Mouse (Mus musculus) granulocyte monocyte progenitor cell, adult 5-6 weeks (primary cell): ENCODE results near the gene Rbm26. TPM values are rescaled to one million over a fixed set of nuclear protein-coding genes. Genes with fewer than 3 reads are reported as not detected.
A peak's percentile ranks its signal among the peaks of the same experiment; 100 is the strongest.

Source experiments
- ATAC-seq: replicated peaks from 2 replicates; pipeline ENCODE4 v1.8.0; 2016; ENCODE audit warnings: mild to moderate bottlenecking, moderate TSS enrichment, inconsistent platforms; ENCODE audit not compliant: poor library complexity, severe bottlenecking
- total RNA-seq, 2 experiments: library from RNA; stranded (forward) in 1 of 2; stranded (reverse) in 1 of 2; fragments of 200-712, 200-1000 nt in 1 of 2; fragments of >200 nt in 1 of 2; fragmentation: Nextera tagmentation in 1 of 2; gene quantifications; 2 replicates each; pipeline ENCODE4 v1.2.3; 2014 to 2017

Rbm26 gene
- total RNA-seq (2014; fragmentation: Nextera tagmentation) (76.4 and 90.8 TPM in 2 replicates), total RNA-seq (2017) (65.4 and 70.1 TPM in 2 replicates)

DNA sequence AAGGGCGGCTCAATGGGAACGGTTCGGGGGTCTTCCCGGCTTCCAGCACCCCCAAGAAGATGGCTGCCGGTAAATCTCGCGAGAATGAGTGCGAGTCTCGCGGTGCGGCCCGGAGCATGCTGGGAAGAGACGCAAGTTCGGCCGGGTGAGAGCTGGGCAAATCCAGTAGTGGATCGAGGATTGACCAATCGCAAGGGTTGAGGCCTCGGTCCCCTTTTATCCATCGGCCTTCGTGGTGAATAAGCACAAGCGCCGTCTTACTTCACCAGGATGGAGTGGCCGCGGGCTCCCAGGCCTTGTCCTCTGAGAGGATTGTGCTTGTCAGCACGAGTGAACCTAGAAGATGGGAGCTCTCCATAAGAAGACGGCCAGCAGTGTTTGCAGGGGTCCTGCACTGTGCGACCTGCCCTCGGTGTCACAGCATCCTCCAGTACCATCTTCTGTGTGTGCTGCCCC, at the start of gene Rbm26:
Rbm26 (minus strand) TSS at position 90 of the 456 bp plus-strand sequence.
- ATAC-seq: peak; percentile 91

DNA sequence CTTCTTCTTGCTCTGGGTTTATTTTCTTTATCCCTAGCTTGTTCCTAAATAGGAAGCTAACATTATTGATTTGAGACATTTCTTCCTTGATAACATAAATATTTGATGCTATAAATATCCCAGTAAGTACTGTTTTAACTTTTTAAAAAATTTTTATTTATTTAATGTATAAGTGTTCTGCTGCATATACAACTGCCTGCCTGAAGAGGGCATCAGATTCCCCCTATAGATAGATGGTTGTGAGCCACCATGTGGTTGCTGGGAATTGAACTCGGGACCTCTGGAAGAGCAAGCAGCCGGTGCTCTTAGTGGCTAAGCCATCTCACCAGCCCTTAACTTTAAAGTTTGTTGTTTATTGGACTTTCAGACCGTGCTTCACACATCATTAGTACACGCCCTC, 48.7 kb upstream of the Rbm26 start:
- no peak for ATAC-seq

DNA sequence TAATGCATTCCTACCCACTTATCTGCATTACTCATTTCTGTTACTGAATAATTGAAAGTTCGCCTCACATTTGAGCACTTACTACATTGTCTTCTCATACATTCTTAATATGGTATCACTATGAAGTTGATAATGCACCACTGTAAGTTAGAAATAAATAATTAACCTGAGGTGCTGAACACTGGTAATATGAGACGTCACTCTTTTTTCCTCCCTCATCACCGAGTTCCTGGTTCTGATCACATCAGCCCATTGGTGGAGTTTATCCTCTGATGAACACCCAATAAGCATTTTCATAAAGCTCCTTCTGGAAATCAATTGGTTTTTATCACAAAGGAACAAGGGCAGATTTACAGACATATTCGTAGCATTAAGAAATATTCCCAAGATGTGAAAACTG, 45.1 kb upstream of the Rbm26 start:
- no peak for ATAC-seq

DNA sequence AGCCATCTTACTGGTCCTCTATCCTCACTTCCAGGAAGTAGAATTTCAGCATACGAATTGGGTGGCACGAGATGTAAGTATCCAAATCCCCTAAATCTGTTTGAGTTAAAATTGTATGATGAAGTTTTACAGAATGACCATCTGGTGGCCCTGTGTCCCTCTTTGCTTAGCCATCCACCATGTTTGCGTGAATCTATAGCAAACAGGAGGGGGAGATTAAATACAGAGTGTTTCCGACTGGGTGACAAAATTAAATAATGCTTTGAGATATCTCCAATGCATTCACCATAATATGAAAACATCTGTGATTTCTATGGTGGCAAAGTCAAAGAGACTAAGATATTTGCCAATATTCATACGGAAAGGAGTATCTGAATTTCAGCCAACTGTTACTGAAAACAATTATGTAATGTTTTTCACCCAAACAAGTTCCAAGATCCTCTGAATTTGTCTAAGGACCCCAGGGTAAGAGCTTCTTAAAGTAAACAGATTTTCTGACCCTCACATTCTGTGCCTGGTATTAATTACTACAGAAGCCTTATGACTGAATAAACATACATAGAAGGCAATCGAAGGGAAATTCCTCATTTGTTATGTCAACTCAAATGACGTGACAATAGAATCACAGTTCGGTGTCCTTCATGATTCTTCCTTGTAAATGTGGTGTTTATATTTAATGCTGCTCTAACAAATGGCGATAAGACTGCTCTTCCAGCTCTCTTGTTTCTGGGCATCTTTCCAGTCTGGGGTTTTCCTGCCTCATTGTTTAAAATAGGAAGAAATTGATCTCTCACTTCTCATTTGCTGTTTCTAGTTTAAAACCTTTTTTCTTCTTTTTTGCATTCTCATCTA, 42.6 kb upstream of the Rbm26 start:
- no peak for ATAC-seq

DNA sequence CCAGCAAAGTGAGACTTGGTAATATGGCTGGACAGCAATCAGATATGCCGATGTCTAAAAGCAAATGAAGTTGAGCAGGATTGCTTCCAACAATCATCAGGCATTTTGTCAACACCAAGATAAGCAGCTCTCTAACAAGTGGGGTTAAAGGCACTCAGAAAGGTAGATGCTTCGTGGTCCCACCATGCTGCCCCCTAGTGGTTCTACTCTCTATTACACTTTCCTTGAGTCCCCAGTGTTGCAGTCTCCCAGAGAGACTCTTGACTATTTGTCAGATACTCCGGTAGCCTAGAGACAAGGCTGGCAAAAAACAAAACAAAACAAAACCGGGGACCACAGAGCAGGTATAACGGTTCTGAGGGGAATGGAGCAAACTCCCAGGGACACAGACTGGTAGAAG, 21.3 kb upstream of the Rbm26 start:
- ATAC-seq: peak; percentile 80

DNA sequence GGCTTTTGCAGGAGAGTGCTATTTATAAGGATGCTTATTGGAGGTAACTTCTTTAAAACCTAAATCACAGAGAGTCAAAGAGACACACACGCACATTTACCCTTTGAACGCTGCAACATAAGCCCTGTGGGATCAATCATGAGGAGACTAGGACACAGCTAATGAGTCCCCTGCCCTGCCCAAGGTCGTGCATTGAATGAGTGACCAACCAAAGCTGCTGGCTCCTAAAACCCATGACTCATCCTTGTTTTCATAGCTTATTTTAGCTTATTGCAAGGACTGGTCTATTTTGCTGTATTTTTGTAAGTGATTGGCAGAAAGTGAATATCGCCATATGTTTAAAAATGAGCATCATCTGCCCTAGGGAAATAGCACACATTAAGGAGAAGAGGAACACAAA, 17.6 kb upstream of the Rbm26 start:
- no peak for ATAC-seq

DNA sequence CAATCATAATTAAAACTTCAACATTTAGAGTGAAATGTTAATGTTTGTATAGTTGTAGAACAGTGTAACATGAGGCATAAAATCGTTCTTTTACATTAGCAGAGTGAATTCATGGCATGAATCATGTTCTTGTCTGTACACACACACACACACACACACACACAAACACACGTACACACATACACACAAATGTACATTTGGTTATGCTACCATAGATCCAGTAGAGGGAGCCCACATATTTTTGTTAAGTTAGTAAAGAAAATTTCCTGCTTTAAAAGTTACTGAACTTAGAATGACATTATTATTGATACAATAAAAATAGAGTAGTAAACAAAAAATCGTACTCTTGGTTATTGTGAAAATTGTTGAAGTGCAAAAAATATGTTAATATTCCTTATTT, 7.7 kb upstream of the Rbm26 start:
- no peak for ATAC-seq

DNA sequence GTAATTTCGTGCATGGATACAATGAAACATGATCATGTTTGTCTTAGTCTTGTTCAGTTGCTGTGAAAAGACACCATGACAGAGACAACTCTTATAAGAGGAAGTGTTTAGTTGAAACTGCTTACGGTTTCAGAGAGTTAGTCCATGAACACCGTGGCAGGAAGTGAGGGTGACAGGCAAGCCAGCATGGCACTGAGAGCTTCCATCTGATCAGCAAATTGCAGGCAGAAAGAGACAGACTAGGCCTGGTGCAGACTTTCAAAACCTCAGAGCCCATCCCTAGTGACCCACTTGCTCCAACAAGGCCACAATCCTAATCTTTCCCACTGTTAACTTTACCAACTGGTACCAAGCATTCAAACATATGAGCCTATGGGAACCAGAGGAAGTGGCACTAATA, 5.7 kb upstream of the Rbm26 start:
- ATAC-seq: peak; percentile 85

DNA sequence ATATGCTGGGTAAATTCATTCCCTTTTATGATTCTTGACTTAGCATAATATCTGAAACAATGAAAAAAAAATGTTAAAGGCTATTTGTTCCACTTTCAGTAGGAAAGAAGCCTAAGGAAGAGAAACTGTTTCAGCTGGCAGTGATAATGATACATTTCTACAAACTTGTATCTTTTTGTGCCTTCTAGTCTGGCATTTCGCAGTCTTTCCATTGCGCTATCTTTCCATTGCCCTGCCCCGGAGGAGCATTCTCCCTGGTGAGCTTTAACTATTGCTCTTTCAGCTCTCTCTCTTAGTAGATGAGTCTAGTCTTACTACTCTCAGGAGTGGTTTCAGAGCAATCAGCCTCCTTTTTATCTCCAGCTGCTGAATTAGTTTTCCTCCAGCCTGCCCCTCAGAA, 2.6 kb upstream of the Rbm26 start:
- no peak for ATAC-seq

DNA sequence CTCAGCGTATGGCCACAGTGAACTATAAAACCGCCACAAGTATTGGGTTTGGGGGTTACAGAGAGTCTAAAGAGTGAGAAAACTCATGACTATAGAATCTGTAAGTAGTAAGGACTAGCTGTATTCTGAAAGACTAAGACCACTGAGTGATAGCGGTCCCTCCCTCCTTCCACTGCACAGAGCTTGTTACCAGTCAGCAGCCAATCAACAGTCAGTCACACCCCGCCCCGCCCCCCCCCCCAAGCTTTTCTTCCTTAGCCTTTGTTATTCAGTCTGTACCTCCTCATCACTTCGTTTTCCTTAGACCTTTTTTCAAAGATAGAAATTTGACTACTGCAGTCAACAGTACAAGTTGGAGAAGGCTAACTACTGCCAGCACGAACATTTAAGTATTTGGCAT, 1.9 kb upstream of the Rbm26 start:
- no peak for ATAC-seq

DNA sequence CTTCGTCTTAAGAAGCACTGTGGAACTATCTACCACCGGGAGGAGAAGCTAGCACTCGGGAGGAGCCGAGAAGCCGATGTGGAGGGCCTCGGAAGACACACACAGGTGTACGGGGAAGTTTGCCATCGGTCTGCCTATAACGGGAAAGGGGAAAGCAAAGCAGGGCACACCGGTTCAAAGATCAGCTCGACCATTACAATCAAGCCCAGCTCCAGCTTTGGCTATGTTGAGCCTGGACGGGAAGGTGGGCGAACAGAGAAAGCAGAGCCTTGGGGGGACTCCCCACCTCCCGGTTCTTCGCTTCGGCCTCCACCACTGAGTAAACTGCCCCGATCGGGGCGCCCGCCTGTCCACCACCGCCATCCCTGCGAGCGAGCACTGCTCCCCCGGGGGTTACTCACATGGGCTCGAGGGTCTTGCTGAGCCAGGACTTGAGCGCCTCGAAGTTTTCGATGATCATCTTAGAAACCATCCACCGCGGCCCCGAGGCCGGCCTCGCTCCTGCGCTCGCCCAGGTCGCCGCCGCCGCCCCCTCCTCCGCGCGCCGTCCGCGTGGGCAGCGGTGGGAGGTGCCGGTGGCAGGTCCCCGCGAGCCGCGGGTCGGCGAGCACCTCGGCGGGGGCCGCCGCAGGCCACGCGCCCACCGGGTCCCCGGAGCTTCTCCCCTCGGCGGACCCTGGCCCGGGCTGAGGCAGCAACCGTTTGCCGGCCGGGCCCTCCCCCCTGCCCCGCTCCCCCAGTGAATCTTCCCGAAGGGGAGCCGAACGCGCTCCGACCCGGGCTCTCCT, 552 bp downstream of the Rbm26 start:
- ATAC-seq: peak; percentile 30

DNA sequence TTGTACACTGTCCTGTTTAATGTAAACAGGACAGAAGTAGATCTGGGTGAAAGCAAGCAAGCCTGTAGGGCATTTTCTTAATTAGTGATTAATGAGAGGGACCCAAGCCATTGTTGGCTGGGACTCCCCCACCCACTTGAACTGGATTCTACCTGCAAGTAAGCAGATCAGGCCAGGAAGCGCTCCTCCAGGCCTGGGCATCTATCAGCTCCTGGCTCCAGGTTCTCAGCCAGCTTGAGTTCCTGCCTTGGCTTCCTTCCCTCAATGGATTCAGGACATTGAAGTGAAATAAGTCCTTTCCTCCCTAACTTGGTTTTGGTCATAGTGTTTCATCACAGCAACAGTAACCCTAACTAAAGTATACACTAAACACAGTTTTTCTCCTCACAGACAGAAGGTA, 9.9 kb downstream of the Rbm26 start:
- no peak for ATAC-seq

DNA sequence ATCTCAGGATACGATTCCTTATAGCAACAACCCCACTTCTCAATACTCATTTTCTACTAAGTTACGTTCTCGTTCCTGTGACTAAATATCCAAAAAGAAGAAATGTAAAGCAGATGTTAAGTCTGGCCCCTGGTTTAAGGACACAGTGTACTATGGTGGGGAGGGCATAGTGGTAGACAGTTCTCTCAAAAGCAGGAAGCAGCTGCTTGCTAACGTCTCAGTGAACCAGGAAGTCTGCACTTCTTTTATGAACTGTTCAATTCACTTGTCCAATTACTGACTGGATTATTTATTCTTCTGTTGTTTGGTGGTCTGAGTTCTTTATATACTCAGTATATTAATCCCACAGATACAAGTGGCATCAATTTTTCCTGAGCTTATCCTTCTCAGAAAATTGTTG, 12.3 kb downstream of the Rbm26 start:
- ATAC-seq: peak; percentile 99

DNA sequence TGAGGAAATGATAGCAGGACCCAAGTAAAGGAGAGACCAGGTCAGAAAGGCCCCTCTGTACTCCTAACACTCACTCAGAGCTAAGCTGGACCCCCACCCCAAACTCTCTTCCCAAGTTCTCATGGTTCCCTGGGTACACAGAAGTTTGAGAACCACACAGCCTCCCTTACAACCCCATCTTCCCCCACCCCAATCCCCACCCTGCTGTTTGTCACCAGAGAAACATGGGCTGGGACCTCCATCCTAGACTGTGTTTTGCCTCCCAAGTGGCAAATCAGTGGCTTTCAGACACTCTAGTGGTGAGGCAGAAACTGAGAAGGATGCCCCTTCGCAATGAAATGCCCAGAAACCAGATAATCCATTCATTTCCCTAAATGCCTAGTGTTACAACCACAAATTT, 15.8 kb downstream of the Rbm26 start:
- ATAC-seq: no peak

DNA sequence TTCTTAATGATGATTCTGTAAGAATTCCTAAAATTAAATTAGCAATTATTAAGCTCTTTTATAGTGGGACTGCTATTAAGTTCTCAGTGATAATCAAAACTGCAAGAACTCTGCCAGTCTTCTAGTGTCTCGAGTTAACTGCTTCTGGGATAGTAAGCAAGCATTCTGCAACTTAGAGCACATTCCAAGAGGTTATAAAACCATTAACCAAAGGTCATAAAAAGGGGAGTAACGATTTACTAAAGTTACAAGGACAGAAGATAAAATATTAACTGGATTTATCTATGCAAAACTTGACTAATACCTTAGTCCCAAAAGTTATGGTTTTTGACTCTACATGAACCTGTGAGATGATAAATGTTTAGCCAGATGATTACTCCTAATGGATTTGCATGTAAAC, 18.6 kb downstream of the Rbm26 start:
- ATAC-seq: no peak

DNA sequence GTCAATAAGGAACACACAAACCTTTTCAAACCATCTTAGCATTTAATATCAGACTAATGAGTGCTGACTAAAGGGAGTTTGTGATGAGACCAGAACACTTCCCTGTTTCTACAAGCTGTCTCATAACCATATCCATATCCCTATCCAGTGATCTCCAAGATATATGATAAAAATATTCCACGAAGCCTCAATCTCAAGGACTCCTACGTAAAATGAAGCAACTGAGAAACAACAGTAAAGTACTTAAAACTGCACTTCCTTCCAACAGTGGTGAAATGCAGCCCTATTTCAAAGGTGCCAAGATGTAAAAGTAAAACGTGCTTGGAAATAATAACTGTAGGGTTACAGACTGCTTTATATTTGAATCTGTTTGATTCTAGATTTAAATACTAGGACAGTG, 43.1 kb downstream of the Rbm26 start:
- ATAC-seq: no peak

DNA sequence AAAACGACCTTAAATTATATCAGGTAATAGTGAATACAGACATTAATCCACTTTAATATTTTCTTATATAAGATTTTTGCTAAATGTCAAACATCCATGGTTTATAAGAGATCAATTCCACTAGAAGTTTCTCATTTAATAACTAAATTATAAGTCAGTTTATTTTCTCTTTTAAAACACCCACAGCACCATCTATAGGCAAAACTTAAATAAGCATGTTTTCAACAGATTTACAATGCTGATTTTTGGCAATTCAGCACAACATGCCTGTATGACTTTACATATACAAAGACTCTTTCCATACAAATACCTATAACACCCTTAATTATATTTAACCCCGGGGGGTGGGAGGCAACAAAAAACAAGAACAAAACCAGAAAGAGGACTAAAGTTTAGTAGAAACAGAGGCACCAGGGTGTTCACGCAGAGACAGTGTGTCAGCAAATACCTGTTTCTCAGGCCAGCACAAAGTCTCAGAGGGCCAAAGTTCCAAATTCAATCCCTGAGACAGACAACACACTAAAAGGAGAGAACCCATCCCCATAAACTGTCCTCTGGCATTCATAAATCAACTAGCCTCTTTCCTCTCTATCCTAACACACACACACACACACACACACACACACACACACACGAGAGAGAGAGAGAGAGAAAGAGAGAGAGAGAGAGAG, 49.3 kb downstream of the Rbm26 start:
- ATAC-seq: no peak

DNA sequence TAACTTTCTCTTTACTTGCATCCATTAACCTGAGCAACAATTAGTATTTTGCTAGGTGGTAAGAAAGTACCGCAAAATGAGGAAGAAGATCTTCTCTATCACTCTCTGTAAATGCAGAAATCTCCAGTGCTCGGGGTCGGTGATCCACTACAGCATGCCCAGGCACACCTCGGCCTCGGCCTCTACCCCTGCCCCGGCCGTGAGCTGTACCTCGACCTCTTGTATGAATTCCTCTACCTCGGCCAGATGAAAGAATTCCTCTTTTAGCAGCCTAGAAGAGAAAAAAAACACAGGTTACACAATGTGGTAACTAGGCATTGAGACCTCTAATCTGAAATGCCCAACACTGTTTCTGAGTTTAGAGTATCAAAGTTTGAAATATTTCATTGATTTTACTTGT, 52.6 kb downstream of the Rbm26 start:
- no peak for ATAC-seq

DNA sequence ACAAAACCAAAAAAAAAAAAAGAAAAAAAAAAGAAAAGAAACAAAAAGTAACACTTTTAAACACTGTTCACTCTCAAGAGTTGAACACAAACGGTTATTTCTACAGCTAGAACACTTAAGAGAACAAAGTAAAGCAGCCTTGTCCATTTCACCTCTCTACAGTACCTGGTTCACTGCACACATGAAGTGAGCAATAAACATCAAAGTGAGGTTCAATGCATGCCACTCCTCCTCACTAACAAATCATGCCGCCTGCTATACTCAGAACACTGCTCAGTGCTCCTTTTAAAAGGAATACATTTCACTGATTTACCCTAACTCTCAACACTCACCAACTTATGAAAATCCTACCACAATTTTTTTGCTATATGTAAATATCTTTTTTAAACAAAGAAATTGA, 61.7 kb downstream of the Rbm26 start:
- ATAC-seq: no peak

DNA sequence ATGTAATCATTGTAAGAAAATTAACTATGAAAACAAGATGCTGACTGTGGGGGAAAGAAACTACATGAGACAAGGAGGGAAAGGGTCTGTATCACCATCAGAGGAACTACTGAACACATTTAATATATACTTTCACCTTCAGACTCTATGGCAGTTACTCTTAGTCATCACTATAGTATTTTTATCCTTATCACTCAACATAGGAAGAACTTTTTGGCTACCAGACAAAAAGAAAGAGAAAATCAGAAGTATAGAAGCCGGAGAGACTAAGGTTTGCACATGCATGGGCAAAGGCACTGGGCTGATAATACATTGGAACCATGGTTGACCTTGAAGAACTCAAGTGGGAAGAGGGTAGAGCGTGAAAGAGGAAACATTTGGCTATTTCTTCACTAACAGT, 70.9 kb downstream of the Rbm26 start:
- ATAC-seq: no peak

DNA sequence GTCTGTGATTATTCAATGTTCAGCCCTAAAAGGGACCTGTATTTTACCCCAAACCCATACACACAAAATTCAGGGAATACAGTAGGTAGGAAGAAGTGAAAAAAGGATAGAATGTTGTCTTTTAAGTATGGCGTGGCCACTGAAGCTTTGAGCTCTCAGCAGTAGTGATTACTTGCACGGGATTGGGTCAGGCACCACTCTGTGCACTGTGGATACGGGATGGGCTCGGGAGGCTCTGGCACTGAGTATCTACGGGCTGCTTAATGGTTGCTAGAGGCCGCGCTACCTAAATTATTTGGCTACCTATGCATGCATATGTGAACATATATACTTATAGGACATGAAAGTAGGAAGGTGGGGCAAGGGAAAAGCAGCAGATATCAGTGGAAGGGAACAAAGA, 78.3 kb downstream of the Rbm26 start:
- no peak for ATAC-seq
